Mouse (Mus musculus) liver, embryonic 13.5 days (tissue): ENCODE results near the gene Notch2. TPM values are rescaled to one million over a fixed set of nuclear protein-coding genes. Genes with fewer than 3 reads are reported as not detected.

Source experiments
- ATAC-seq: fragments of 200-750 bp; cut with Nextera tagmentation; 2 replicates; pipeline ENCODE4 v1.8.0; 2017; ENCODE audit warnings: low read depth, mild to moderate bottlenecking, moderate number of reproducible peaks, moderate library complexity
- DNase-seq: peaks from one replicate; pipeline ENCODE4 v3.0.0; 2022
- H3K27ac ChIP-seq: fragments of 300-500 bp; sonication (generic); 2 replicates; pipeline ENCODE4 v1.5.1; 2015; ENCODE audit warnings: moderate library complexity, mild to moderate bottlenecking, inconsistent platforms
- H3K27me3 ChIP-seq: fragments of 300-500 bp; sonication (generic); 2 replicates; pipeline ENCODE4 v1.6.1; 2015; ENCODE audit warnings: mild to moderate bottlenecking, inconsistent platforms
- H3K36me3 ChIP-seq: fragments of 300-500 bp; sonication (generic); 2 replicates; pipeline ENCODE4 v1.6.1; 2015; ENCODE audit warnings: mild to moderate bottlenecking, inconsistent platforms
- H3K4me1 ChIP-seq: fragments of 300-500 bp; sonication (generic); replicated peaks from 2 replicates; pipeline ENCODE4 v1.6.1; 2015; ENCODE audit warnings: inconsistent platforms
- H3K4me2 ChIP-seq: fragments of 300-500 bp; sonication (generic); 2 replicates; pipeline ENCODE4 v1.6.1; 2015; ENCODE audit warnings: inconsistent platforms, mild to moderate bottlenecking, moderate library complexity
- H3K4me3 ChIP-seq: fragments of 300-500 bp; sonication (generic); replicated peaks from 2 replicates; pipeline ENCODE4 v1.5.1; 2015; ENCODE audit warnings: mild to moderate bottlenecking, inconsistent platforms
- H3K9ac ChIP-seq: fragments of 300-500 bp; sonication (generic); 2 replicates; pipeline ENCODE4 v1.6.1; 2015; ENCODE audit warnings: mild to moderate bottlenecking, inconsistent platforms
- H3K9me3 ChIP-seq: fragments of 300-500 bp; sonication (generic); replicated peaks from 2 replicates; pipeline ENCODE4 v1.6.1; 2016; ENCODE audit warnings: inconsistent platforms
- WGBS: fragments of 180-500 bp; shearing (Covaris S2); methylation state at CpG from one replicate; pipeline ENCODE4 v1.1.7; 2015; ENCODE audit not compliant: insufficient replicate concordance; 5-methylcytosine and 5-hydroxymethylcytosine counted together
- polyA plus RNA-seq: library from polyadenylated mRNA; unstranded; fragments of >200 nt; fragmentation: Nextera tagmentation; extraction: Ambion mirVana; gene quantifications from 2 replicates; pipeline ENCODE4 v1.2.1, GENCODE M21; 2015

Gene Notch2
- polyA plus RNA-seq, 1 experiment from 2014 or later: 4.8 TPM

DNA sequence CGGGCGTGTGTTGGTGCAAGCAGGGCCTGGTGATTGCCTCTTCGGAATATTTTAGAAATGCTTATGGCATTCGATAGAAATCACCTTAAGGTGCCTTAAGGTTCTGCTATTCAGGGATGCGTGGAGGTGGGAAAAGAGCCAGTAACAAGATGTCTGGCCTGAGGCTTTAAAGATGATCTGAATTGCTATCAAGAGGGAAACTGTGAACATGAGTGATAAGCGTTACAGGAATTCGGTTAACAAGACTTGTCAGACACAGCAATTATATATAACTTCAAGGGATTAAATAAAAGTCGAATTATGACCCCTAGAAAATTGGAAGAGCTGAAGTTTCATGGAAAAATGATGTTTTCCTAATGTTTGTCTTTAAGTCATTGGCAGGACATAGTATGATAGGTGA is 51.7 kb downstream of the Notch2 start:
- no peak for ATAC-seq
- H3K9ac ChIP-seq: no peak overlapping the region
- no peak overlapping the region for H3K27ac ChIP-seq
- WGBS: 60% methylated on average over 8 of the region's 8 CpGs
- peaks cover 77% of the 10 kb centered on the region for H3K4me1 ChIP-seq
- H3K36me3 ChIP-seq: no peaks in the 10 kb centered on the region
- no peak overlapping the region for H3K4me2 ChIP-seq
- no peak for DNase-seq
- H3K27me3 ChIP-seq: no peaks in the 10 kb centered on the region
- no peaks in the 10 kb centered on the region for H3K9me3 ChIP-seq
- H3K4me3 ChIP-seq: no peak overlapping the region

DNA sequence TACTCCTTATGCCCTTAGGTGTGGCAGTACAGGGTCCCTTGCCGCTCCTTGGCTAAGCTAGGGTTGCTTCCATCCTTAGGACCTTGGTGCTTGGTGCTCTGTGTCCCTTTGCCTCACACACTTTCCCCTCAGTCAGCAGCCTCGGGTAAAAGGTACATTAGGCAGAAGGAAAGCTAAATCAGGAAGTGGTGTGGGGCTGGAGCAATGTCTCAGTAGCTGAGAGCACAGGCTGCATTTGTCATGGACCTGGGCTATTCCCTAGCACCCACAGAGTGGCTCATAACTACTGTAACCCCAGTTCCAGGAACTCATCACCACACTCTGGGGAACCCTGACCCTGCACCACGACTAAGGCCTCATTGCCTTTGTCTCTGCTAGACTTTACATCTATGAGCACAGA is 53.1 kb downstream of the Notch2 start:
- no peak overlapping the region for H3K9ac ChIP-seq
- DNase-seq: no peak
- no peak overlapping the region; the same call in 1 of the 2 replicates for H3K27ac ChIP-seq
- peaks cover 10% of the 10 kb centered on the region for H3K36me3 ChIP-seq
- WGBS: 54% methylated on average over 3 of the region's 3 CpGs
- no peak for ATAC-seq
- no peak overlapping the region for H3K4me3 ChIP-seq
- H3K9me3 ChIP-seq: no peaks in the 10 kb centered on the region
- H3K4me1 ChIP-seq: peaks cover 62% of the 10 kb centered on the region
- no peaks in the 10 kb centered on the region for H3K27me3 ChIP-seq
- H3K4me2 ChIP-seq: no peak overlapping the region

DNA sequence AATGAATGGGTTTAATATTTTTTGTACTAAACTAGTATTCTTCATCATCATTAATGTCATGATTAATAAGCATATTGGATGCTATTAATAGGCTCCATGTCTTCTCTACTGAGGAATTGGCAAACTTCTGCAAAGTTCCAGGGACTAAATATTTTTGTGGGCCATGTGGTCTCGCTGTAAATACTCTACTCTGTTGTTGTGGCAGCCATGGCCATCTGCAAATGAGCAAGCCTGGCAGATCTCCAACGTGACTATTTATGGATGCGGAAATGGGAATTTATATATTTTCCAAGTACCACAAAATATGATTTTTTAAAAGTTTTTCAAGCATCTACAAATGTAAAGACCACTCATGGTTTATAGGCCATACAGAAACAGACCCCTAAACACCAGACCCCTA is 54.1 kb downstream of the Notch2 start:
- H3K9me3 ChIP-seq: no peaks in the 10 kb centered on the region
- H3K27ac ChIP-seq: no peak overlapping the region
- ATAC-seq: no peak
- WGBS: 78% methylated on average over 3 of the region's 3 CpGs
- no peak overlapping the region for H3K4me3 ChIP-seq
- H3K27me3 ChIP-seq: no peaks in the 10 kb centered on the region
- no peak for DNase-seq
- peaks cover 53% of the 10 kb centered on the region for H3K4me1 ChIP-seq
- peaks cover 16% of the 10 kb centered on the region for H3K36me3 ChIP-seq
- H3K4me2 ChIP-seq: no peak overlapping the region
- H3K9ac ChIP-seq: no peak overlapping the region

DNA sequence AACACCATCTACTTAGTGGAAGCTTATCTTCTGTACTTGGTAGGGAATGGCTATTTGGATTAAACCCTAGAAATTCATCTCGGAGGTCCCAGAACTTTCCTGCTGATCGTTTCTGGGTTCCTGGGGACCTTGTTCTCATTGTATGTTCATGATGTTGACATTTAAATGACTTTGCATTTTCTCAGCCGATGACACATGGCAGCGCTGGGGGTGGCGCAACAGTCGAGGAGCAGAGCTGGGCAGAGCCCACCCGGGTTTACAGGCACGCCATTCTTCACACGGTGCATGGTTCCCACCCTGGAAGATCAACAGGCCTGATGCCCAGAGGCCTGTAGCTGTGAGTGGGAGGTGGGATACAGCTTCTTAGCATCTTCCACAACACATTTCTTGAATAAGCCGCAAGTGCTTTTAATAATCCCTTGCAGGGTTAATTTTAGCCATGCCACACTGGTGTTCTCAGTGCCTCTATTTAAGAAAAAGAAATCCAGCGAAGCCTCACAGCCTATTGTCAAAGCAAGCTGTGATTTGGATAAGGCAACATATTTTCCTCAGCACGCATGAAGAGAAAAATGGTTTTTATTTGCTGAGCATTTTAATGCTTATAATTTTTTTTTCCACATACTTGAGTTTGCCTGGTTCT is 54.6 kb downstream of the Notch2 start:
- peaks cover 22% of the 10 kb centered on the region for H3K36me3 ChIP-seq
- no peak overlapping the region for H3K4me3 ChIP-seq
- no peak for ATAC-seq
- no peaks in the 10 kb centered on the region for H3K9me3 ChIP-seq
- H3K27ac ChIP-seq: peak overlapping the region; percentile 43
- peaks cover 47% of the 10 kb centered on the region for H3K4me1 ChIP-seq
- H3K4me2 ChIP-seq: no peak overlapping the region
- 72% methylated on average over 12 of the region's 12 CpGs for WGBS
- DNase-seq: no peak
- no peak overlapping the region for H3K9ac ChIP-seq
- no peaks in the 10 kb centered on the region for H3K27me3 ChIP-seq

DNA sequence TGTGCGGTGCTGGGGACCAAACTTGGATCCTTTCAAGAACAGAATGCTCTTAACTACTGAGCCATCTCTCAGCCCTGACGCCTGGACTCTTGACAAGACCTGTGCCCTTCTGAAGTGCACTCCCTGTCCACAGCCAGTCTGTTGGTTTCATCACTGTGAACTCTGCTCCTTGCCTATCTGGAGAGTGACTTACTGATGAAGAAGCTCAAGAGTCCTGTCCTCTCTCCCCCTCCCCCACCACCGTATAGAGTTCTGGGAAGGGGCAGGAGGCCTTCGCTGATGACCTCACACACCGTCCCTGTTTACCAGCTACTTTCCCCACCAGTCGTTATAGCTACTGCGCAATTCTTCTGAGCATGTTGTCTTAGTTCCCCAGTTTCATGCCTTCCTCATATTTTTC is 55.8 kb downstream of the Notch2 start:
- Histone ChIP-seq H3K4me3 (no peak overlapping the region), H3K27ac (peak overlapping the region; percentile 19; the same call in 1 of the 2 replicates), H3K9me3 (no peaks in the 10 kb centered on the region), H3K4me1 (peaks cover 35% of the 10 kb centered on the region), H3K4me2 (no peak overlapping the region), H3K9ac (no peak overlapping the region), H3K27me3 (no peaks in the 10 kb centered on the region), H3K36me3 (peaks cover 33% of the 10 kb centered on the region)
- DNase-seq (no peak), ATAC-seq (no peak; the same call in 1 of the 2 replicates)
- WGBS: 68% methylated on average over 7 of the region's 7 CpGs

DNA sequence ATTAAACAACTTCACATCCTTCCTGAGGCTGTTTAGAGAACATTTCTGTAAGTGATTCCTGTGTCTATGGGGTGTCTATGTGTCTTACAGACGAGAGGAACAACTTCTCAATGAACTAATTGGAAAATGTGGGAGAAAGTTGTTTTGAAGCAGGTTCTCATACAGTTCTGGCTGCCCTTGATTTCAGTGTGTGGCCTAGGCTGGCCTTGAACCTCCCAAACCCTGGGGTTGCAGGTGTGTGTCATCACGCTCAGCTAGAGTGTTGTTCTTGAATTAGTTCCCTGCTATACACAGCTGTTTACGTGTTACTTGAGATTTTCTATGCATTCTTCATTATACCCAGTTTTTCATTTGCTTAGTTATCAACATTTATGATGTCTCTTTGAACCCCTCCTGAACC is 56.5 kb downstream of the Notch2 start:
- H3K4me1 ChIP-seq: peaks cover 28% of the 10 kb centered on the region
- no peaks in the 10 kb centered on the region for H3K27me3 ChIP-seq
- DNase-seq: no peak
- no peak overlapping the region for H3K27ac ChIP-seq
- H3K9me3 ChIP-seq: no peaks in the 10 kb centered on the region
- peaks cover 34% of the 10 kb centered on the region for H3K36me3 ChIP-seq
- no peak overlapping the region for H3K9ac ChIP-seq
- no peak overlapping the region for H3K4me3 ChIP-seq
- 61% methylated on average over 3 of the region's 3 CpGs for WGBS
- no peak overlapping the region for H3K4me2 ChIP-seq
- no peak for ATAC-seq

DNA sequence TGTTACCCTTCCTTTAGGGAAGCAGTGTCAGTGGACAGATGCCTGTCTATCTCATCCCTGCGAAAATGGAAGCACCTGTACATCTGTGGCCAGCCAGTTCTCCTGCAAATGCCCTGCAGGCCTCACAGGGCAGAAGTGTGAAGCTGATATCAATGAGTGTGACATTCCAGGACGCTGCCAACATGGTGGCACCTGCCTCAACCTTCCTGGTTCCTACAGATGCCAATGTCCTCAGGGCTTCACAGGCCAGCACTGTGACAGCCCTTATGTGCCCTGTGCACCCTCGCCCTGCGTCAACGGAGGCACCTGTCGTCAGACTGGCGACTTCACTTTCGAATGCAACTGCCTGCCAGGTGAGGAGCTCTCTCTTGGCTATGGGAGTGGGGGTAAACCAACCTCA is 59.2 kb downstream of the Notch2 start:
- no peak overlapping the region for H3K4me3 ChIP-seq
- 81% methylated on average over 8 of the region's 8 CpGs for WGBS
- no peaks in the 10 kb centered on the region for H3K9me3 ChIP-seq
- H3K27me3 ChIP-seq: no peaks in the 10 kb centered on the region
- H3K4me2 ChIP-seq: no peak overlapping the region
- peaks cover 43% of the 10 kb centered on the region for H3K36me3 ChIP-seq
- no peak for DNase-seq
- H3K9ac ChIP-seq: no peak overlapping the region
- ATAC-seq: no peak
- peaks cover 17% of the 10 kb centered on the region for H3K4me1 ChIP-seq
- H3K27ac ChIP-seq: no peak overlapping the region

DNA sequence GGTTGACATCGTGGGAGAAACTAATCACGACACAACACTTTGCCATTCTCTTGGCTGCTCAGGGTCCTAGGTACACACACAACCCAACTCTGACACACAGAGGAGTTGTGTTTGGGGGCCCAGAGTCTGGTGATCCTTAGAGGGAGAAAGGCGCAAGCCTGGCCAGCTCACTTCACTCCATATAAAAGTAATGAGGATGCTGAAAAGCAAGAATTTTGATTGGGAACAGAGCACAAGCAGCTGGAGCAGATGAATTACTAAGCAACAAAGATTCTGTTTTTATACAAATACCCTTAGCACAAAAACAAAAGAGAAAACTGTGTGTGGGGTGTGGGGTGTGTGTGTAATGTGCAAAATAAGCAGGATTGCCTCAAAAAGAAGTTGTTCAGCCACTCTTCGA is 60.2 kb downstream of the Notch2 start:
- no peak overlapping the region for H3K27ac ChIP-seq
- H3K4me2 ChIP-seq: no peak overlapping the region
- H3K4me1 ChIP-seq: peaks cover 10% of the 10 kb centered on the region
- no peaks in the 10 kb centered on the region for H3K27me3 ChIP-seq
- no peaks in the 10 kb centered on the region for H3K9me3 ChIP-seq
- 83% methylated on average over 4 of the region's 4 CpGs for WGBS
- DNase-seq: no peak
- no peak overlapping the region for H3K4me3 ChIP-seq
- peaks cover 53% of the 10 kb centered on the region for H3K36me3 ChIP-seq
- no peak overlapping the region for H3K9ac ChIP-seq
- ATAC-seq: no peak

DNA sequence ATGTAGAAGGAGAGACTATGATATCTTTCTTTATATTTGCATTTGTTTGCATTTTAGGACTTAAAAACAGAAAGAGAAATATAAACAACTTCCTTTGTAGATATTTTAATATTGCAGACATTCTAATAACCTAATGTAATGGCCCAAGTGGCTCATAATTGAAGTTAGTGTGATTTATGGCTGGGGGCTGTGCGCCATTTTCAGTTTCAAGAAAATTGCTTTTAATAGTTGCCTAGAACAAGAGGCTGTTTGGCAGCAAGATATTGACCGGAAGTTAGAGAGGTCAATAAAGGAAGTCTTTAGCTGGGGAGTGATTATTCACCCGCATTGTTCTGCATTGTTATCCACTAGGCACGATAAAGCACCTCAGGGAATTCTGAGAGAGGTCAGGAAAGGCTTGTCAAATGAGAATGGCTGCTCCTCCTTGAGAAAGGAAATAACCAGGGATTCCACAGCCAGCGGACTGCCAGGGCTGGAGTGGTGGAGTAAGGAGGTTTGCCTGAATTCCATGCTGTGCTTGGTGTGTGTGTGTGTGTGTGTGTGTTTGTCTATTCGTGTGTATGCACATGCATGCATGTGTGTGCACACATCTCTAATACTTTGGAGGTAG is 61.4 kb downstream of the Notch2 start:
- Histone ChIP-seq H3K4me1 (peaks cover 6% of the 10 kb centered on the region), H3K27me3 (no peaks in the 10 kb centered on the region), H3K9me3 (no peaks in the 10 kb centered on the region), H3K4me2 (no peak overlapping the region), H3K36me3 (peaks cover 53% of the 10 kb centered on the region), H3K27ac (no peak overlapping the region), H3K4me3 (no peak overlapping the region), H3K9ac (no peak overlapping the region)
- WGBS: 66% methylated on average over 6 of the region's 6 CpGs
- ATAC-seq (no peak), DNase-seq (no peak)

DNA sequence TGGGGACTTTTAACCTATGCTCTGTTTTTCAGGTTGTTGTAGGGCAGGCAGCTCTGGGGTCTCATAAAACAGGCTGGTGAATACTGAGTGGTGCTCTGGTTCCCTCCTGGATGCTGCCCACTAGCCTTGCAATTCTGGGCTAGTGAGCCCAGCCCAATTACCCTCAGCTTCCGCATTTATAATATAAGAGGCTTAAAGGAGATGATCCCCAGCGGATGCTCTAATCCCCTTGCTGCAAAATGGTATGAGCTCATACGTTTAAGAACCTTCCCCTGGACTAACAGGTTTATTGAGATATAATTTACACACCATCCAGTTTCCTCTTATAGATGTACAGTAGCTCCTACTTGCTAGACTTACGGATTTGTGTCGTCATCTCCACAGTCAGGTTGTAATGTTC is 64.5 kb downstream of the Notch2 start:
- 85% methylated on average over 5 of the region's 5 CpGs for WGBS
- ATAC-seq: no peak
- Histone ChIP-seq H3K4me3 (no peak overlapping the region), H3K9ac (no peak overlapping the region), H3K4me1 (peaks cover 34% of the 10 kb centered on the region), H3K9me3 (no peaks in the 10 kb centered on the region), H3K4me2 (no peak overlapping the region), H3K27me3 (no peaks in the 10 kb centered on the region), H3K27ac (no peak overlapping the region), H3K36me3 (peaks cover 35% of the 10 kb centered on the region)
- DNase-seq: no peak

DNA sequence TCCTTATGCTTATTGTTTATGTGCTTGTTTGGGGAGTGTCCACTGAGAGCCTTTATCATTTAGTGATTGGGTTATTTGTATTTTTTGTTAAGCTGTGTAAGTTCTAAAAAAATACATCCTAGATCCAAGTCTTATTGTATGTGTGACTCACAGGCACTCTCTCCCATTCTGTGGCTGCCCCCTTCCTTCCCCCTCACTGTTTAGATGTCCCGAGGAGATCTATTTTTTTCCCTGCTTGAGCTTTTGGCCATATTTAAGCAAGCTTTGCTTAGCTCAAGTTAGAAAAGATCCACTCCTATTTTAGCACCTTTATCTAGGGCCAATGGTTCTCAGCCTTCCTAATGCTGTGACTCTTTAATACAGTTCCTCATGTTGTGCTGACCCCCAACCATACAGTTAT is 65.5 kb downstream of the Notch2 start:
- H3K9ac ChIP-seq: no peak overlapping the region
- DNase-seq (no peak), ATAC-seq (no peak)
- peaks cover 44% of the 10 kb centered on the region for H3K4me1 ChIP-seq
- no peaks in the 10 kb centered on the region for H3K27me3 ChIP-seq
- no peak overlapping the region for H3K27ac ChIP-seq
- no peak overlapping the region for H3K4me3 ChIP-seq
- no peak overlapping the region for H3K4me2 ChIP-seq
- H3K9me3 ChIP-seq: no peaks in the 10 kb centered on the region
- H3K36me3 ChIP-seq: peaks cover 26% of the 10 kb centered on the region
- WGBS: 52% methylated on average over 1 of the region's 1 CpGs

DNA sequence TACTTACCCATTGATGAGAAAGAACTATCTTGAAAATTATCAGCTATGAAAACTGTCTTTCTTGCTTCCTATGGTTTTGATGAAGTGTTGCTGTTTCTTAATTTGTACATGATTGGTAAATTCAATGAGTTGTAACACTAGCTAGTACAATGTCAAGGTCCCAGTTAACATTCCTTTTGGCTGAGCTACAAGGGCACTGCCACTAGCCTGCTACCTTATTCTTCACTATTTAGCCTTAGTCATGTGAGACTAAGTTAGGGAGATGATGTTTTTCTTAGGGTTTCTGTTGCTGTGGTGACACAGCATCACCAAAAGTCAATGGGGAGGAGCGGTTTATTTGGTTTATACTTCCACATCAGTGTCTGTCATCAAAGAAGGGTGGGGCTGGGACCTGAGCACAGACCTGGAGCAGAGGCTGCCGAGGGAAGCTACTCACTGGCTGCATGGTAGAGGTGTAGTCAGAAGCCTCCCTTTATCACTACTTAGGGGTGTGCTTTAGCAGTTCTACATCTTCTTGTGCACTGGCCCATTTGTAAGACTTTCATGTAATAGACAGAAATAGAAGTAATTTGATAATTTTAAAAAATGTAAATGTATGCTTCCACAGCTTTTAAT is 66.4 kb downstream of the Notch2 start:
- Histone ChIP-seq H3K36me3 (peaks cover 21% of the 10 kb centered on the region), H3K9me3 (no peaks in the 10 kb centered on the region), H3K9ac (no peak overlapping the region), H3K27me3 (no peaks in the 10 kb centered on the region), H3K4me2 (no peak overlapping the region), H3K4me1 (peaks cover 50% of the 10 kb centered on the region), H3K4me3 (no peak overlapping the region), H3K27ac (no peak overlapping the region)
- WGBS: 55% methylated on average over 2 of the region's 2 CpGs
- DNase-seq (no peak), ATAC-seq (peak; percentile 45; the same call in 1 of the 2 replicates)
